Mouse (Mus musculus): ENCODE data around the gene Ptpn3. TPM values are rescaled to one million over a fixed set of nuclear protein-coding genes. Genes with fewer than 3 reads are reported as not detected.

Ptpn3 gene
- total RNA-seq, 2 experiments from 2014 or later, result 68.4 to 77.7 TPM

- no peak overlapping the region for H3K27ac ChIP-seq
- no peak overlapping the region for H3K4me3 ChIP-seq
- no peak for TF ChIP-seq CTCF (IDR thresholded peaks at IDR 0.05)
- DNase-seq (ENCODE audit: extremely low spot score in 1 of 2, low spot score in 2 of 2), result no peak
- intact Hi-C loops (cut with DNase I), result no loop called here
These were observed 65.9 kb downstream of the Ptpn3 start for GRCm38 (mm10) chr4:57235741-57236140.

- DNase-seq (ENCODE audit: extremely low spot score in 1 of 2, low spot score in 2 of 2), result no peak
- no peak overlapping the region for H3K4me3 ChIP-seq
- intact Hi-C loops (cut with DNase I), result no loop called here
- no peak for TF ChIP-seq CTCF (IDR thresholded peaks at IDR 0.05)
- H3K27ac ChIP-seq, result no peak overlapping the region
These were observed 67.3 kb downstream of the Ptpn3 start for GRCm38 (mm10) chr4:57234348-57234747.

- H3K4me3 ChIP-seq, result no peak overlapping the region
- no peak for TF ChIP-seq CTCF (IDR thresholded peaks at IDR 0.05)
- intact Hi-C loops (cut with DNase I), result no loop called here
- H3K27ac ChIP-seq, result no peak overlapping the region
- no peak for DNase-seq (ENCODE audit: extremely low spot score in 1 of 2, low spot score in 2 of 2)
These were observed 69.2 kb downstream of the Ptpn3 start for GRCm38 (mm10) chr4:57232439-57232838.

GRCm38 (mm10) chr4:57231323-57231722 is 70.3 kb downstream of the Ptpn3 start:
- no peak for DNase-seq (ENCODE audit: extremely low spot score in 1 of 2, low spot score in 2 of 2)
- intact Hi-C loops (cut with DNase I), result loop anchor here (2.0 kb wide), 1 partner anchor 13 kb away; no protein-coding TSS in a partner anchor
- TF ChIP-seq CTCF (IDR thresholded peaks at IDR 0.05), result no peak
- Histone ChIP-seq H3K4me3 (no peak overlapping the region), H3K27ac (peak overlapping the region; percentile 32)

GRCm38 (mm10) chr4:57230341-57230740 is 71.3 kb downstream of the Ptpn3 start:
- intact Hi-C loops (cut with DNase I), result loop anchor here (2.0 kb wide), 1 partner anchor 14 kb away; no protein-coding TSS in a partner anchor
- no peak for DNase-seq (ENCODE audit: extremely low spot score in 1 of 2, low spot score in 2 of 2)
- H3K27ac ChIP-seq, result peak overlapping the region; percentile 87
- TF ChIP-seq CTCF (IDR thresholded peaks at IDR 0.05), result no peak
- no peak overlapping the region for H3K4me3 ChIP-seq

- peak overlapping the region; percentile 87 for H3K27ac ChIP-seq
- H3K4me3 ChIP-seq, result 0 out of 2 replicates have a peak overlapping the region, but pooled peaks have one; percentile 17
- intact Hi-C loops (cut with DNase I), result loop anchor here (1.0 kb wide), 1 partner anchor 73 kb away; no protein-coding TSS in a partner anchor
- peak; percentile 29 to 37 for DNase-seq (ENCODE audit: extremely low spot score in 1 of 2, low spot score in 2 of 2)
- no peak for TF ChIP-seq CTCF (IDR thresholded peaks at IDR 0.05)
These were observed 72.8 kb downstream of the Ptpn3 start for GRCm38 (mm10) chr4:57228601-57229520.

- no peak overlapping the region for H3K27ac ChIP-seq
- peak; percentile 11 for TF ChIP-seq CTCF (IDR thresholded peaks at IDR 0.05)
- no peak overlapping the region for H3K4me3 ChIP-seq
- intact Hi-C loops (cut with DNase I), result no loop called here
- no peak for DNase-seq (ENCODE audit: extremely low spot score in 1 of 2, low spot score in 2 of 2)
These were observed 76.9 kb downstream of the Ptpn3 start for GRCm38 (mm10) chr4:57224776-57225175.

- DNase-seq (ENCODE audit: extremely low spot score in 1 of 2, low spot score in 2 of 2), result no peak
- no peak for TF ChIP-seq CTCF (IDR thresholded peaks at IDR 0.05)
- Histone ChIP-seq H3K4me3 (no peak overlapping the region), H3K27ac (peak overlapping the region; percentile 50; the same call in 1 of the 2 replicates)
- intact Hi-C loops (cut with DNase I), result no loop called here
These were observed 83.9 kb downstream of the Ptpn3 start for GRCm38 (mm10) chr4:57217746-57218145.

- H3K27ac ChIP-seq, result no peak overlapping the region
- TF ChIP-seq CTCF (IDR thresholded peaks at IDR 0.05), result no peak; the same call in 1 of the 2 replicates
- no peak for DNase-seq (ENCODE audit: extremely low spot score in 1 of 2, low spot score in 2 of 2)
- no peak overlapping the region for H3K4me3 ChIP-seq
- intact Hi-C loops (cut with DNase I), result no loop called here
These were observed 85.1 kb downstream of the Ptpn3 start for GRCm38 (mm10) chr4:57216535-57216934.

GRCm38 (mm10) chr4:57214852-57215251 is 86.8 kb downstream of the Ptpn3 start:
- no peak for DNase-seq (ENCODE audit: extremely low spot score in 1 of 2, low spot score in 2 of 2)
- no peak for TF ChIP-seq CTCF (IDR thresholded peaks at IDR 0.05)
- Histone ChIP-seq H3K27ac (no peak overlapping the region), H3K4me3 (no peak overlapping the region)
- intact Hi-C loops (cut with DNase I), result no loop called here

- Histone ChIP-seq H3K4me3 (no peak overlapping the region), H3K27ac (no peak overlapping the region)
- TF ChIP-seq CTCF (IDR thresholded peaks at IDR 0.05), result no peak
- DNase-seq (ENCODE audit: extremely low spot score in 1 of 2, low spot score in 2 of 2), result no peak
- intact Hi-C loops (cut with DNase I), result no loop called here
These were observed 87.5 kb downstream of the Ptpn3 start for GRCm38 (mm10) chr4:57214114-57214513.

GRCm38 (mm10) chr4:57211706-57212105 is 89.9 kb downstream of the Ptpn3 start:
- Histone ChIP-seq H3K4me3 (no peak overlapping the region), H3K27ac (no peak overlapping the region)
- TF ChIP-seq CTCF (IDR thresholded peaks at IDR 0.05), result no peak
- intact Hi-C loops (cut with DNase I), result no loop called here
- no peak for DNase-seq (ENCODE audit: extremely low spot score in 1 of 2, low spot score in 2 of 2)
